Comparison of ENCODE assay signal across 12 mouse cellular contexts in the genomic region with DNA sequence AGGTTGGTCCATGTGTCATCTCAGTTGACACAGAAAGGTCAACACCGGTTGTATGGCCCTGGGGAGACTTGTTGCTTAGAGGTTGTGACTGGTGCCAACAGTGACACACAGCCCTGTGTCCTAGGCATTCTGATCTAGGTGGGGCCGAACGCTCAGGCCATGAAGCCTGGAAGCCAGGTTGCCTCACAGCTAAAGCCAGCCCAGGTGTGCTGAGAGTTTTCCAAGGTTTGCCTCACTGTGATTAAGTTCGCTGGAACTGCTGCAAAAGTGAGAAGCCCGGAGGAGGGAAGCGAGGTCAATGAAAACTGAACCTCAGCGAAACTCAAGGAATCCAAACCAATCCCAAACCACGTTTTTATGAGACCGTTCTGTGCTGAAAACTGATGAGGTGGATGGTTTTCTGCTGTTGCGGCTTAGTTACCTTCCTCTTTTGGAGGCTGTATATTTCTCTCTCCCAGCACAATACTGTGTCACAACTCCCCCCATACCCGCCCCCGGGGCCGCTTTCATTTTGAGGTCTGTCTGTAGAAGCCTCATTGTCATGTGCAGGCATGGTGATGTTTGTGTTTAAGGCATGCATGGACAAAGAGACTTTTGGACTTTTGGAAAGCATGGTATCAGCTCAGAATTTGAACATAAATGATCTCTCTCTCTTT. TPM values are rescaled to one million over a fixed set of nuclear protein-coding genes. Genes with fewer than 3 reads are reported as not detected.
DNase-seq lines count a peak whose midpoint lies in the region; ATAC-seq and TF ChIP-seq lines count a peak whose summit lies in the region.
"Had no signal": no experiment of that assay in that cellular context is flagged by ENCODE, and none has a peak within 500 bp of the region (broad histone marks: within the 10 kb centered on the region; RNA-seq: fewer than 3 reads in every experiment).

No protein-coding gene starts in this region.

- peak; percentile 72 for ATAC-seq in limb, embryonic 14.5 days (ENCODE audit: low FRiP score, low read depth)

- H3K9me3 ChIP-seq in limb, embryonic 14.5 days (ENCODE audit: control insufficient read depth, low read length): no peaks in the 10 kb centered on the region
- H3K9me3 ChIP-seq: embryonic facial prominence, embryonic 13.5 days; midbrain, embryonic 12.5 days had no signal

- H3K36me3 ChIP-seq in limb, embryonic 14.5 days (ENCODE audit: control insufficient read depth, insufficient read depth, low read length): no peaks in the 10 kb centered on the region
- H3K36me3 ChIP-seq: embryonic facial prominence, embryonic 13.5 days; midbrain, embryonic 12.5 days had no signal

- H3K27me3 ChIP-seq in limb, embryonic 14.5 days (ENCODE audit: control insufficient read depth, insufficient read depth, low read length): no peaks in the 10 kb centered on the region
- H3K27me3 ChIP-seq: embryonic facial prominence, embryonic 13.5 days; midbrain, embryonic 12.5 days had no signal

- peaks cover 13% of the 10 kb centered on the region for H3K4me1 ChIP-seq in limb, embryonic 14.5 days (ENCODE audit: control insufficient read depth, insufficient read depth, low read length)
- H3K4me1 ChIP-seq: midbrain, embryonic 12.5 days had no signal

- peak overlapping the region; percentile 84 for H3K27ac ChIP-seq in limb, embryonic 14.5 days (replicated peaks; ENCODE audit: low read depth, low read length)
- H3K27ac ChIP-seq: embryonic facial prominence, embryonic 13.5 days; hindbrain, embryonic 14.5 days; midbrain, embryonic 12.5 days had no signal

- peak overlapping the region; percentile 19; the same call in 1 of the 2 replicates for H3K4me2 ChIP-seq in limb, embryonic 14.5 days (replicated peaks; ENCODE audit: low read depth, low read length, severe bottlenecking)
- H3K4me2 ChIP-seq: embryonic facial prominence, embryonic 13.5 days; hindbrain, embryonic 14.5 days; midbrain, embryonic 12.5 days had no signal

- no peak for TF ChIP-seq POLR2A in limb, embryonic 14.5 days (IDR thresholded peaks at IDR 0.05; ENCODE audit: borderline replicate concordance, extremely low read depth, insufficient read depth, insufficient read length)

- 48% methylated on average over 13 of the region's 13 CpGs for whole genome bisulfite sequencing in limb, embryonic 14.5 days

- DNase-seq in left cerebral cortex, postnatal 4 days: peak; percentile 3
- no peak for DNase-seq in left cerebral cortex, adult 11 months (ENCODE audit: low spot score)
- DNase-seq in gastrocnemius, adult 18-20 months (ENCODE audit: low spot score): peak; percentile 23
- peak; percentile 82 for DNase-seq in limb, embryonic 14.5 days (ENCODE audit: low spot score)
- peak; percentile 58 for DNase-seq in thymus, postnatal 0 days (ENCODE audit: low spot score)
- DNase-seq in frontal cortex, postnatal 36 days (ENCODE audit: low spot score in 2 of 2): no peak
- no peak for DNase-seq in left cerebral cortex, postnatal 25 days (ENCODE audit: low spot score in 2 of 2)
- no peak for DNase-seq in adrenal gland, postnatal 4 days (ENCODE audit: low spot score in 2 of 2)
- DNase-seq: cerebellum, adult 11 months had no signal

- H3K9ac ChIP-seq in limb, embryonic 14.5 days (ENCODE audit: low read depth, low read length, severe bottlenecking): no peak overlapping the region
- H3K9ac ChIP-seq: embryonic facial prominence, embryonic 13.5 days; hindbrain, embryonic 14.5 days; midbrain, embryonic 12.5 days had no signal

- intact Hi-C loops in left cerebral cortex, postnatal 4 days (cut with DNase I): no loop called here
- intact Hi-C loops in left cerebral cortex, postnatal 25 days (cut with DNase I): no loop called here

- H3K4me3 ChIP-seq in limb, embryonic 14.5 days (replicated peaks; ENCODE audit: low read length): no peak overlapping the region
- H3K4me3 ChIP-seq: embryonic facial prominence, embryonic 13.5 days; midbrain, embryonic 12.5 days had no signal

RNA-seq across cellular contexts. Expression of gene Marcks, which starts 56.2 kb away (rescaled TPM):
- 100 to 1,000 TPM; 536 to 544 TPM for total RNA-seq in left cerebral cortex, postnatal 4 days (2021)
- total RNA-seq in gastrocnemius, adult 18-20 months (2021): 10 to 100 TPM; 16.4 to 21.0 TPM
- 202 and 239 TPM in 2 replicates for polyA plus RNA-seq in limb, embryonic 14.5 days (2012; rRNA removed)
- 265 and 286 TPM in 2 replicates for polyA plus RNA-seq in limb, embryonic 14.5 days (2014; fragmentation: Nextera tagmentation; extraction: Ambion mirVana)
- polyA plus RNA-seq in thymus, postnatal 0 days (2015; fragmentation: Nextera tagmentation; extraction: Ambion mirVana): 71.5 and 86.6 TPM in 2 replicates
- total RNA-seq in left cerebral cortex, postnatal 25 days (2021): 100 to 1,000 TPM; 182 to 189 TPM
- 100 to 1,000 TPM; 205 to 211 TPM for total RNA-seq in adrenal gland, postnatal 4 days (2021)

Comparison
In these comparisons a context has a peak if more than half of its experiments do, and no peak if none do; other contexts are left out.
1. DNase-seq: peak in left cerebral cortex, postnatal 4 days (single experiment), gastrocnemius, adult 18-20 months (single experiment), limb, embryonic 14.5 days (single experiment) and thymus, postnatal 0 days (single experiment); none in left cerebral cortex, adult 11 months (single experiment), frontal cortex, postnatal 36 days (0 of 2), left cerebral cortex, postnatal 25 days (0 of 2) and adrenal gland, postnatal 4 days (0 of 2).
2. RNA of gene Marcks, which starts 56.2 kb away (total RNA-seq): 536 to 544 TPM in left cerebral cortex, postnatal 4 days, 205 to 211 TPM in adrenal gland, postnatal 4 days and 182 to 189 TPM in left cerebral cortex, postnatal 25 days; 16.4 to 21.0 TPM in gastrocnemius, adult 18-20 months; every median in the first group is over 4 times any median in the second.